Mouse (Mus musculus): Measurements from ENCODE around the gene Trp53rkb.
"Not testable (repeated sequence)": the region's sequence is repeated elsewhere in the genome, so short reads cannot be mapped to it uniquely, and the experiment has no call there.

The Trp53rkb gene

DNA sequence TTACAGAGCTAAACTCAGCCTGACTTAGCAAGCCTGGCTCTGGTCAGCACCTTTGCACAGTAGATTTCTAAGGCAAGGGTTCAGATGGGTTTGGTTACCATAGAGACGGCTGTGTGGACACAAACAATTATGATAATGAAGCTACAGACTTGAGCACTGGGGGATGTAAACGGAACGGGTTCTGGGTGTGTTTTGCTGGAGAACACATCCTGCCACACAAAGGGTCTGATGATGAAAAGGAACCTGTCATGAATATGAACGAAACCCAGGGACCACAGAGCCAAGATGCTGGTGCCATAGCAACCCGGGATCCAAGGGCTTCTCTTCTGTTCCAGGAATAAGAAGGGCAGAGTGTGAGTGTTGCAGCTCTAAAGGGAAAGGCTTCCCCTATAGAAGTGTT lies at the start of gene Trp53rkb:
Gene Trp53rkb, plus strand, starts transcription at position 177 of the 400 bp plus-strand sequence.
- DNase-seq (ENCODE audit: low spot score): no peak

DNA sequence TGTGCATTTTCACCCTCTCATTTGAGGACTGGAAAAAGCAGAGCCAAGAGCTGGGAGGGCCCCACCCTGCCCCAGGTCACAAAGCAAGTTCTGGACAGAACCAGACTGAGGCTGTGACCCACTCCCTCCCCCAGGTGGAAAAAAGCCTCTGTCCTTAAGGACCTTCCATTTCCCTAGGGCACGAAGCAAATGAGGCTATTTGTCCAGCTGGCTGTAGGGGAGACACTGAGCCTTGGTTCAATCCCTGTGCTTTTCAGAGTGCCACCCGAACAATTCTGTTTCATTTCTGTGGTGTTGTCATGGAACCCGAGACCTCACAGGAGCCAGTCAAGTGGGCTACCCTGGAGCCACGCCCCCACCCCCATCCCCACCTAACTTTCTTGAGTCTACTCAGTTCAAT lies 48.8 kb upstream of the Trp53rkb start:
- DNase-seq (ENCODE audit: low spot score): no peak

DNA sequence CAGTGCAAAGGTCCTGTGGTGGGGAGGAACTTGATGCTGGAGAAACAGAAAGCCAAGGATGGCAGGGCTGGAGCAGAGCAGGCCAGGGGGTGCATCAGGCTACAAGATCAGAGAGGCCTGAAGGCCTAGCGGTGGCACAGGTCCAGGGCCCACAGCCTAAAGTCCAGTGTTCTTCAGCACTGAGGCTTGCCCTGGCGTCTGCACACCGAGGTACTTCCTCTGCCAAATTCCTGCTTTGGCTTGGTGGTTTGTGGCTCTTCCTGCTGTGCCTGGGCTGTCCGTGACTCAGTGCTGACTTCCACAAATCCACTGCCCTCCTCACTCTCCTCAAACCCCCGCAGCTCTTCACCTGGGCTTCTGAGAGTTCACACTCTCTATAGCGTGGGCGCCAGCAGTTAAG lies 47.9 kb upstream of the Trp53rkb start:
- DNase-seq (ENCODE audit: low spot score): no peak

DNA sequence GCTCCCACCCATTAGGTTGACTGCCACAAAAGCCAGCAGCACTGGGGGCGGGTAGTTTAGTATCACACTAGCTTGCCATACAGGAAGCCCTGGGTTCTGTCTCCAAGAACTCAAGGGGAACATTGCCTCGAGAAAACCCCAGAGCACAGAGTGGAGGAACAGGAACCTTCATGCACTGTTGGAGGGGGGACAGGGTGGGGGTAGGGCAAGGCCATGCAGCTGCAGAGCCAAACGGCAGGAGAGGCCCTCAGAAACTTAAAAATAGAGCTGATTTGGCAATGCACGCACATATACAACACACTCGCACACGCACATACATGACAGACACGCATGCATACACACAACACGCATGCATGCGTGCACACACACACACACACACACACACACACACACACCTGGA lies 46.5 kb upstream of the Trp53rkb start:
- DNase-seq (ENCODE audit: low spot score): no peak

DNA sequence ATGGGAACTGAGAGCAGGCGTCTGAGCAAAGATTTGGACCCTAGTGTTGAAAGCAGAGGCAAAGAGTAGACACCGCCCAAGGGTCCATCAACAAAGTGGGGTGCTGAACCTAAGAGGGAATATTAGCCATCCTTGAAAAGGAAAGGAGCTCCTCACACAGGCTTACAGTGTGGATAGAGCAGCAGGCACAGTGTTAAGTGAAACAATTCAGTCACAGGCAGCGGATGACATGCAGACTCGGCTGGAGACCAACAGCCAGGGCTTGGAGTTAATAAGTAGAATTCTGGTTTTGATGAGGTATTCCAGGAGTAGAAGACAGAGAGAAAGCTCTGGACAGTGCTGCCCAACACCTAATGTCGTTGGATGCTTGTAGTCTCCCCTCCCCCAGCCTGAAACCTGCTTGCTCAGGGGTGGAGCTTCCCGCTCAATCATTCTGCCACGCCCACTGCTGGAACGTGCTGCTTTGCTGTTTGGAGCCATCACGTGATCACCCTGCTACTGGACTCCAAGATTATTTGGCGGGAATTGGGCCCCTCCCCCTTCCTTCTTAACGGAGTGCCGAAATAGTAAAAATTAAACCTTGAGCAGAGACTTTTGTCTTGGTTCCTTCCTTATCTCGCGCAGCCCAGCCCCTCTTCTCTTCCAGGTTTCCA lies 45.9 kb upstream of the Trp53rkb start:
- not testable (repeated sequence) for DNase-seq (ENCODE audit: low spot score)

DNA sequence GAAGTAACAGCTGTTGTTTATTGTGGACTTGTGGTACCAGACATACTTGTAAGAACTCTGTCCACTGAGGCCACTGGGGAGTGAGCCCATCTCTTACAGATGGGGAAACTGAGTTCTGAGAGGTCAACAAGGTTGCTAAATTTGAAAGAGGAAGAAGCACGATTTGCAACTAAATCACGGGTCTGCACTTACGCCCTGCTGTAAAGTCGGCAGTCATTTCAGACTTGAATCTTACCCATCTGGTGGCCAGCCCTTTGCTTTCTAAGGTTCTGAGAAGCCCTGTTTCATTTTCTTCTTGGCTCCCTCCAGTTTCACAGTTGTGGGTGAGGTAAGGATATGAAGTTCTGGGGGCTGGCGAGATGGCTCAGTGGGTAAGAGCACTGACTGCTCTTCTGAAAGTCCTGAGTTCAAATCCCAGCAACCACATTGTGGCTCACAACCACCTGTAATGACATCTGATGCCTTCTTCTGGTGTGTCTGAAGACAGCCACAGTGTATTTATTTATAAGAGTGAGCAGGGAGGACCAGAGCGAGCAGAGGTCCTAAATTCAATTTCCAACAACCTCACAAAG lies 41.6 kb upstream of the Trp53rkb start:
- no peak for DNase-seq (ENCODE audit: low spot score)

DNA sequence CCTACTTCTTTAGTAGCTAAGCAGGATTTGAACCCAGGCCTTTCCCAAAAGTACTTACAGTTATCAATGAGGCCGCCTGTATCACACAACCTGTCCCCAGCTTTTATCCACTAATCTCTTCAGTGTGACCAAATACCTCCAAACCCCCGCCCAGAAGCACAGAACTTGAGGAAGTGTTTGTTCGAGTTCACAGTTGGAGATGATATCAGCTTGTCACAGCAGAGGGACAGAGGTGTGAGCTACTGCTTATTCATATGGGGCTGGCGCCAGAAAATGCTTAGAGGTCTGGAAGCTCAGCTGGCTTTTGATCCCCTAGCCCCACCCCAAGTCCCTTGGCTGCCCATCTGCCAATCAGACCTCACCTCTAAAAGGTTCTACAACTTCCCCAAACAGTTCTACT lies 38.1 kb upstream of the Trp53rkb start:
- DNase-seq (ENCODE audit: low spot score): no peak

DNA sequence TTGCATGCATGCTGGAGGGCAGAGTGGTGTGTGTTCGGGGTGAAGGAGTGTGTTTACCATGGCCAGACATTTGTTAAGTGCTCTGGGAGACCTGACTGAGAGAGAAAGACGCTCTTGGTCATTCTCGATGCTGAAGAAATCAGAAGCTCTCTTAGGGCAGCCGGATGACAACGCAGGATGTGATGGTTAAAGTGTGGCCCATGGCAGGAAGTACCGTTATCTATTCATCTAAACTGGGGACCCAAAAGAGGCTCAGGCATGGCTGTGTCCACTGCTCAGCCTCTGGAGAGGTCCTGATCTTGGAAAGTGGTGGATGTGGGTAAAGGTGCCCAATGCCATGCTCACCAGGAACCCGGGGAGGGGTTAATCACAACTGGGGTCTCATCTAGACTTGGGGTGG lies 37.6 kb upstream of the Trp53rkb start:
- DNase-seq (ENCODE audit: low spot score): no peak

DNA sequence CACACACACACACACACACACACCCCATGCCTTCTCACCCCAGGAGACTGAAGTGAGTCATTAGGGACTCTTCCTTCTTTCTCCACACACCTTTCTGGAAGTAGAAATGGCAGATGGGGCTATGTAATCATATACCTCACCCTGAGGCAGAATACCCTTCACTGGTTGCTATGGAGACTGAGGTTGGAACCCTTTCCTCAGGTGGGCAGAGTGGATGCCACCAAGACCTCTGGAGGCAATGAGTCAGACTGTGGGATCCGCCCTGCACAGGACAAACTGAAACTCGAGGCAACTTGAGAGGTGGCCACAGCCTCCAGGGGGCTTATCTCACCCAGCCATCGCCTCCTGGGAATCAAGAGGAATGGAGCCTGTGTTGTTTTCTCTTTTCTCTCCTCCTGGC lies 34.4 kb upstream of the Trp53rkb start:
- no peak for DNase-seq (ENCODE audit: low spot score)

DNA sequence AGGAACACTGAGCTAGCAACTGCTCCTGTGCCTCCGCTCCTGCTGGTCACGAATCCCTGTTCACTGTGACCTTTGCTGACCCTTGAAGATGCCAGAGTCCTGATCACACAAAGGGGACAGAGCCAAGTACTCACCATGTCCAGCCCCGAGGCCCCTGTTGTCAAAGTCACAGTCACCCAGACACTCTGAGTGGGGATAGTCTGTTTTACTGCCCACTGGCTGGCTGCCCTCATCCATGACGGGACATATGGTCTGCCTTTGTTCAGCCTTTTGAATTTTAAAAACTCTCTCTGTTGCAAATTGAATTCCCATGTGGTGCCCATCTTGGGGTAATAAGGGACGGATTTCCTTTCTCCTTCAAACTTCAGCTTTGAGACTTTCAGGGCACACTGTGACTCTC lies 28.3 kb upstream of the Trp53rkb start:
- no peak for DNase-seq (ENCODE audit: low spot score)

DNA sequence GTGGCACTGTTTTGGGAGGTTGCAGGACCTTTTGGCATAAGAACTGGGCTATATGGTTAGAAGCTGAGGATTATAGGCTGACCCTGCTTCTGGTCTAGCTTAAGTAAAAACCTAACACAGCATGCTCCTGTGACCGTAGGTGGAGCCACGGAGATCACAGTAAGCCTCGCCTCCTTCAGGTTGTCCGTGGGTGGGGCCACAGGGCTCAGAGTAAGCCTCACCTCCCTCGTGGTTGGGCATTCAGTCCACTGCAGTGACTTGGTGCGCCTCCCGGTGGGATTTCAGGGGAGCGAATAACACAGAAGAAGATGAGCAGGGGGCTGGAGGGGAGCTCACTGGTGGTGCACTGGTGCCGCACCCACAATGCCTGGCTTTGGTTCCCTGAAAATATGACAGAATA lies 24.7 kb upstream of the Trp53rkb start:
- no peak for DNase-seq (ENCODE audit: low spot score)

DNA sequence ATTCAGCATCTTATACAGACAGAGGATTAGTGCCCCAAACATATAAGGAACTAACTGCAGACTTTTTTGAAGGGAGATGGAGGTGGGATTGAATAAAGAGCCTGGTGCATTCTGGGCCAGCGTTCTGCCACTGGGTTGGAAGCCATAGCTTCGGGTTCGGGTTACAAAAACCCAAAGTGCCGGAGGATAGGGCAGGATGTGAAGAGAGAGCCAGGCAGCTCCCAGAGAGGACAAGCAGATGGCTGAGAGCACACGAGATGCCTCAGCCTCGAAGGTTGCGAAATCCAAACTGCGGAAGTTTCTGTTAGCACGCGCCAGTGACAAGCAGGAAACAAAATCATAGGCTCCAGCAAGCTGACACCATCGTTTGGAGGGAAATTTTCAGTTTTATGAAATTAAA lies 20.9 kb upstream of the Trp53rkb start:
- peak; percentile 55 for DNase-seq (ENCODE audit: low spot score)

DNA sequence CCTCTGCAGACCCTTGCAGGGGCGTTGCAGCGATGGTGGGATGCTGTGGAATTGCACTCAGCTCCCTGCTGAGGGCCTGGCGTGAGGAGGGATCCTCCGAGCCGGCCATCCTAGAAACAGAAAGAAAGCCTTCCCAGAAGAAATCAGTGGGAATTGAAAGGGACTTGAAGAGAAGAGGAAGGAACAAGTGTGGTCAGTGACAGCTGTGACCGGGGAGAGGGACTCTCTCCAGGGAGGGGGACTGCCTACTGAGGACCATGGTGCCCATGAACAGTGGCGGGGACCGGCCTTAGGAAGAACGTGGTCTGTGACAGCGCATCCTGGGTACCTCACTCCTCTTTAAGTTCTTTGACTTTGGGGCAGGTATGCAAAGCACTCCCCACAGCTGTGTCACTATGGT lies 18.7 kb upstream of the Trp53rkb start:
- DNase-seq (ENCODE audit: low spot score): no peak

DNA sequence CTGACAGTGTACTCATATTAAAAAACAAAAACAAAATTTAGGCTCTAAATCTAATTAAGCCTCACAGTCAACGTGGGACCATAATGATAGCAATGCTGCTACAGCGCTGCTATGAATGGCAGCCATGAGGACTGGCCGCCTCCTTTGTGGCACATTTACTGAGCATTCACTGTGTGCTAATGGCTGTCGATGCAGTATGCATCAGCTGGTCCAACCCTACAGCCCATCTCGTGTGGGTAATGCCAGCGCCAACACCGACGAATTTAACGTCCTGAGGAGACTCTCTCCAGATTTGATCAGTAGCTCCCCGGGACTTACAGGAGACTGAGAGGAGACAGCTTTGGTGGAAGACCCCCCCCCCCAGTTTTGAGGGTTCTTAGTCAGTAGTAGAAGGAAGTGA lies 18.1 kb upstream of the Trp53rkb start:
- DNase-seq (ENCODE audit: low spot score): no peak

DNA sequence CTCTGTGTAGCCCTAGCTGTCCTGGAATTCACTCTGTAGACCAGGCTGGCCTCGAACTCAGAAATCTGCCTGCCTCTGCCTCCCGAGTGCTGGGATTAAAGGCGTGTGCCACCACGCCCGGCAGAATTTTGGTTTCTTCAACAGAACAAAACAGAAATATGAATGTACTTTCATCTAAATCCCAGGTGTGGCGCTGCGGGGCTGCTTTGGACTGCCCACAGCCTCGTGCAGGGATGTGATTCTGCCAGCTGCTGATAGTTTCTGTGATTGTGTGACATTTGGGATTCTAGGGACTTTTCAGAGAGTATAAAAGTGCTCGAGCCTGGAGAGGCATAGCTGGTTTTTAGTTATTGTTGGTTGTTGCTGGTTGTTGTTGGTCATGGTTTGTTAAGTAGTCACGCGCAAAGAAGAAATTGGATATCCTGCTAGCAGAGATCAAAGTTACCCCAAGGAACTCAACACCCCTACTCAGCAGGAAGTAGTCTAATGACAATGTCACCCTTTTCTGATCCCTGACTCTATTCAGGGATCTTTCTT lies 16.9 kb upstream of the Trp53rkb start:
- no peak for DNase-seq (ENCODE audit: low spot score)

DNA sequence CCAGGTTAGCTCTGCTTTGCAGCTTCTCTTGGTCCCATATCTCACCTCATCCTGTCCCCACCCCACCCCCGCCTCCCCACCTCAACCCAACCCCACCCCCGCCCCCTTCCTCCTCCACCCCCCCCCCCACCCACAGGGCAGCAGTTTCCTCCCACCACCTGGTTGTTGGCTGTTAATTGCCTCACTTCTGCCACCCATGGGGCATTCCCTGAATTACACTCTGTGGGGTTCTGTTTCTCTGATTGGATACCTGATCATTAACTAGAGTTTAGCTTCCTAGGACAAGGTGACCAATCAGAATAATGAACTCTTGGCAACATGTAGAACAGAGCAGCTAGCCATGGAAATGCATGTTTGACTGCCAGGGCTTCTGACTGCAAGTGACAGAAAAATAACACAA lies 16.1 kb upstream of the Trp53rkb start:
- DNase-seq (ENCODE audit: low spot score): peak; percentile 11

DNA sequence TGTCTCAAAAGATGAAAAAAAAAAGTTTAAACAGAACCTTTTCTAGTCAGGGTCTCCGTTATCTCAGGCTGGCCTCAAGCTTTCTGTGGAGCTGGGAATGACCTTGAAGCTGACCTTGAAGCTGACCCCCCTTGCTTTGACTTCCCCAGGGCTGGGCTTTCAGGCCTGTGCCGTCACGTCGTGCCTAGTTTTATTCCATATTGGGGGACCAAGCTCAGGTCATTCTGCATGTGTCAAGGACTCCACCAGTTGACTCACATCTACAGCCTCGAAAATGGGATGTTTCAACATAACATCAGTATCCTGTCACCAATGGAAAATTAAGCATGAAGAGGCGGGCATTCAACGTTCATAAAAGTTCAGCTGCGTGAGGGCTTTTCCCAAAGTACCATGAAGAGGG lies 12.4 kb upstream of the Trp53rkb start:
- DNase-seq (ENCODE audit: low spot score): no peak

DNA sequence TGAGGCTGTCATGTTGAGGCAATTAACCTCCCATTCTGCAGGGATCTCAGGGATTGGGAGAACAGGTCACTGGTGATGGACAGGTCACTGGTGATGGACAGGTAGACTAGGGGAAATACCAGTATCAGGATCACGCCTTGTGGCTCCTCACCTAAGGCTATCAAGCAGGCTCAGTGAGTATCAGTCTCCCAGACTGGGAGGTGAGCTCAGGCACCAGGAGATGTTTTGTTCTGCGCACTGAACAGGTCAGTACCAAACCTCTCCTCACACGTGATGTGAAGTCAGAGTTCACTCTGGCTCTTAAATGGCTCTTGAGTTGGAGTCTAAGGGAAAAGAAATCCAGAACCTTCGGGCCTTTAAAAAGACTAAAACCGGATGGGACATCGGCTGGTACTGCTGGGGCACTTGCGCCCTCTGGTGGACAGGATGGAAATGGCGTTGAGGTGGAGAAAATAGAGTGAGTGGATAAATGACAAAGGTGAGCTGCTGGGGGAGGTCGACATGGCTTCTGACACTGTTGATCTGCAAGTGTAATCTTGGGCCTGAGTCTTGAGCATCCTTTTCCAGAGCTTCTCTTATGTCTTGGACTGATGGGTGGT lies 11.3 kb upstream of the Trp53rkb start:
- peak; percentile 71 for DNase-seq (ENCODE audit: low spot score)

DNA sequence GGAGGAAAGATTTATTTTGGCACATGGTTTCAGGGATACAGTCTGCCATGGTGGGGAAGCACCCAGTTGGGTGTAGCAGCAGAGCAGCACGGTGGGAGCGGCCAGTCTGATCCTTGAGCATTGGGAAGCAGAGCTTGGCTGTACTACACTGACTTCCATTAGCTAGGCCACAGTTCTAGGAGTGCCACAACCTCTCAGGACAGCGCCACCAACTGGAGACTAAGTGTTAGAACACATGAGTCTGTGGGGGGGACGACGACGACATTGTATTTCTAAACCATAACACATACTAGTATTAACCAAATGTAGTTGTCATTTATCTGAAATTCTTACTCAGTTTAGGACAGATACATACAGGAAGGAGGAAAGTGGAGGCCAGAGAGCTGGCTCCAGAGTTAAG lies 8.0 kb upstream of the Trp53rkb start:
- no peak for DNase-seq (ENCODE audit: low spot score)

DNA sequence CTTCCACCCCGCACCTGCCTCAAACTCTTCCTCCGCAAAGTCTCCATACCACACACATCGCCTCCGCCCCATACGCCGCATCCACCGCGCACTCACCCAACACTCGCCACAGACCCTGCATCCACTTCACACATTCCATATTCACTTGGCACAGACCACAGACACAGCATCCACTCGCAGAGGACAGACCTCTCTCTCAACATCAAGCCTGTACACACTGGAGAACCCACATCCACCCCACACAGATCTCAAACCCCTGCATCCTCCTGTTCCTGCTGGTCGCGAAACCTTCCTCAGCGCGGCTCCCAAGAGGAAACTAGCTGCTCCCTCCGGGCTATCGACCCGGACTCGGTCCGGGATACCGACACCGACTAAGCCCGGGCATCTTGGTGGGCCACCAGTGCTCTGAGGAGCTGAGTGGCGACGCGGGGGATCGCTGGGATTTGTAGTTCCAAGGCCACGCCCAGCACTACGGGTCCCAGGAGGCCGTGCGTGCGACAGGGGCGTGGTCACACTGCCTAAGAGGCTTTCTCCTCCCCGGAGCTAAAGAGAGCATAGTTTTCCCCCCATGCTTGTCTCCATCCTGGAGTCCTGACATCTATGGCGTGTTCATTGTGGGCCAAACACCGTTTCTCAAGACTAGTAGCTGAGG lies 5.9 kb upstream of the Trp53rkb start:
- peak; percentile 92 for DNase-seq (ENCODE audit: low spot score)

DNA sequence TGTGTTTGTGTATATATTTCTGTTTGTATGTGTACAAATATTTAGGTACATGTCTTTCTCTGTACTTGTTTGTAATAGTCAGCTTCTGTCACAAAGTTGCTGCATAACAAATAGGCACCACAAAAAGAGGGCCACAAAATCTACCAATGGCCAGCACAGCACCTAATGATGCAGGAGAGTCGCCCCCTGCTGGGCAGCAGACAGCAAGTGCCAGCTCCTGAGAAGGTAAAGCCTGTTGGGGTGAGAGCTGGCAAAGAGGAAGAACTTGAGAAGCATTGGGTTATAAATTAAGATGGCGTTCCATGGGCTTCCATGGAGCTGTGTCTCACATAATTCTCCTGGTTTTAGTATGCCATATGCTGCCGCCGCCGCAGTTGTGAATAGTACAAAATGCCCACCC lies 593 bp upstream of the Trp53rkb start:
- DNase-seq (ENCODE audit: low spot score): no peak

DNA sequence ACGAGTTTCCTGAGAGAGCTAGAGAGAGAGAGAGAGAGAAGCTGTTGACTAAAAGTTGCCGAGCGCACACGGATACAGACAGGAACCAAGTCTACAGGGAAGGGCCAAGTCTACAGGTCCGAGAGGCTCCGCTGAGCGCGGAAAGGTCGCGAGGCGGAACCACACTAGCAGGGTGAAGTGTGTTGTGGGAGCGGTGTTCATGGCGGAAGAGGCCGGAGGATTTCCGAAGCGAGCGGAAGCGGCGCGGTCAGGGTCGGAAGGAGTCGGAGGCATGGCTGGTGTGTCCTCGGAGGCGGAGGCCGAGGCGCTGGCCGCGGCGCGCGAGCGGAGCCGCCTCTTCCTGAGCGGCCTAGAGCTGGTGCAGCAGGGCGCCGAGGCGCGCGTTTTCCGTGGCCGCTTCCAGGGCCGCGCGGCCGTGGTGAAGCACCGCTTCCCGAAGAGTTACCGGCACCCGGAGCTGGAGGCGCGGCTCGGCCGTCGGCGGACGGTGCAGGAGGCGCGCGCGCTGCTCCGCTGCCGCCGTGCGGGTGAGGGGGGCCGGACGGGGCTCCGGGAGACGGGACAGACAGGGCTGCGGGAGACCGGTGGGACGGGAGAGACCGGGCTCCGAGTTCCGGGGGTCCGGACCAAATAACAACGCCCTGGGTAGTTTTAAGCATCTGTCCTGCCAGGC lies 1.3 kb downstream of the Trp53rkb start:
- DNase-seq (ENCODE audit: low spot score): peak; percentile 86

Data from lung, postnatal 25 days (tissue).